Mouse (Mus musculus) small intestine, adult 2 months (tissue): Measurements from ENCODE around the gene Mrtfa.

ENCODE experiments used
- CTCF ChIP-seq: fragments of 200-500 bp; IDR thresholded peaks from 2 replicates; pipeline ENCODE4 v1.5.1; 2012; ENCODE audit warnings: low read depth, mild to moderate bottlenecking, control low read depth, inconsistent platforms, low read length, moderate library complexity, mixed read lengths; ENCODE audit not compliant: insufficient replicate concordance, insufficient read length; ENCODE audit errors: extremely low read depth
- POLR2A ChIP-seq: fragments of 200-500 bp; IDR thresholded peaks from 2 replicates; pipeline ENCODE4 v1.6.1; 2012; ENCODE audit warnings: low read depth, mild to moderate bottlenecking, control low read depth, inconsistent platforms, low read length, moderate library complexity

DNA sequence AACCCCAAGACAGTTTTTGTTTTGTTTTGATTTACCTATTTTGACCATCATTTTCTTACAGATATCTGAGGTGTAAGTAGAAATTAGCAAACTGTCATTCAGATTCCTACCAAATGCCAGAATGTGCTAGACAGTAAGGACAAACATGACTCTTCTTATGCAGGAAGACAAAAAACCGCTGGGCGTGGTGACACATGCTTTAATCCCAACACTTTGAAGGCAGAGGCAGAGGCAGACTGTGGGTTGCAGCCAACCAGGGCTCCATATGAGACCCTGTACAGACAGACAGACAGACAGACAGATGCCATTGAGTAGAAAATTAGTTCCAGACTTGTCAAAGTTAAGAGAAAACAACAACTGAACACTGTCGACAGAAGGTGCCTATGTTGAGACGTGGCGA lies 24.3 kb downstream of the Mrtfa start:
- no peak for TF ChIP-seq CTCF
- TF ChIP-seq POLR2A = no peak
